Mouse (Mus musculus): ENCODE data around the gene 0610040J01Rik. TPM values are rescaled to one million over a fixed set of nuclear protein-coding genes. Genes with fewer than 3 reads are reported as not detected.

Gene 0610040J01Rik
- polyA plus RNA-seq, 1 experiment from 2014 or later = 40.6 TPM

- Histone ChIP-seq H3K36me3 (ENCODE audit: control insufficient read depth, insufficient read depth) (no peaks in the 10 kb centered on the region), H3K9me3 (ENCODE audit: control insufficient read depth) (no peaks in the 10 kb centered on the region)
Observed at GRCm38 (mm10) chr5:63827006-63827405, 14.8 kb downstream of the 0610040J01Rik start.

GRCm38 (mm10) chr5:63827415-63828053, 15.4 kb downstream of the 0610040J01Rik start:
- peak overlapping the region; percentile 6; the same call in 1 of the 2 replicates for H3K4me2 ChIP-seq (replicated peaks; ENCODE audit: low read depth)
- peak overlapping the region; percentile 46; the same call in 1 of the 2 replicates for H3K27ac ChIP-seq (ENCODE audit: low read depth, low read length)
- peaks cover 16% of the 10 kb centered on the region for H3K4me1 ChIP-seq (replicated peaks; ENCODE audit: control insufficient read depth, insufficient read depth, low read length)
- no peak for TF ChIP-seq CTCF (IDR thresholded peaks at IDR 0.05; ENCODE audit: low read depth)
- H3K9me3 ChIP-seq (ENCODE audit: control insufficient read depth) = no peaks in the 10 kb centered on the region
- no peak overlapping the region for H3K9ac ChIP-seq (ENCODE audit: low read depth, low read length)
- ATAC-seq = no peak
- no peak overlapping the region for H3K4me3 ChIP-seq (ENCODE audit: low read depth, low read length)
- H3K27me3 ChIP-seq (replicated peaks; ENCODE audit: control insufficient read depth, insufficient read depth, low read length) = no peaks in the 10 kb centered on the region
- no peaks in the 10 kb centered on the region for H3K36me3 ChIP-seq (ENCODE audit: control insufficient read depth, insufficient read depth)
- WGBS = 32% methylated on average over 5 of the region's 5 CpGs

More at GRCm38 (mm10) chr5:63827006-63827405, 14.8 kb downstream of the 0610040J01Rik start:
- H3K4me3 ChIP-seq (ENCODE audit: low read depth, low read length) = no peak overlapping the region
- WGBS = 26% methylated on average over 6 of the region's 6 CpGs
- H3K27ac ChIP-seq (ENCODE audit: low read depth, low read length) = peak overlapping the region; percentile 46; the same call in 1 of the 2 replicates
- H3K9ac ChIP-seq (ENCODE audit: low read depth, low read length) = no peak overlapping the region
- no peak for ATAC-seq
- H3K4me1 ChIP-seq (replicated peaks; ENCODE audit: control insufficient read depth, insufficient read depth, low read length) = peaks cover 16% of the 10 kb centered on the region
- TF ChIP-seq CTCF (IDR thresholded peaks at IDR 0.05; ENCODE audit: low read depth) = 0 out of 2 replicates have a peak, but pooled peaks have one; percentile 15
- H3K27me3 ChIP-seq (replicated peaks; ENCODE audit: control insufficient read depth, insufficient read depth, low read length) = no peaks in the 10 kb centered on the region
- 0 out of 2 replicates have a peak overlapping the region, but pooled peaks have one; percentile 13 for H3K4me2 ChIP-seq (replicated peaks; ENCODE audit: low read depth)

- H3K27me3 ChIP-seq (replicated peaks; ENCODE audit: control insufficient read depth, insufficient read depth, low read length) = no peaks in the 10 kb centered on the region
- H3K4me3 ChIP-seq (ENCODE audit: low read depth, low read length) = no peak overlapping the region
- H3K4me2 ChIP-seq (replicated peaks; ENCODE audit: low read depth) = no peak overlapping the region
- H3K9ac ChIP-seq (ENCODE audit: low read depth, low read length) = no peak overlapping the region
- ATAC-seq = peak; percentile 58
- 48% methylated on average over 10 of the region's 10 CpGs for WGBS
- no peaks in the 10 kb centered on the region for H3K9me3 ChIP-seq (ENCODE audit: control insufficient read depth)
- no peak for TF ChIP-seq CTCF (IDR thresholded peaks at IDR 0.05; ENCODE audit: low read depth)
- H3K36me3 ChIP-seq (ENCODE audit: control insufficient read depth, insufficient read depth) = no peaks in the 10 kb centered on the region
- peaks cover 16% of the 10 kb centered on the region for H3K4me1 ChIP-seq (replicated peaks; ENCODE audit: control insufficient read depth, insufficient read depth, low read length)
- peak overlapping the region; percentile 28; the same call in 1 of the 2 replicates for H3K27ac ChIP-seq (ENCODE audit: low read depth, low read length)
Observed at GRCm38 (mm10) chr5:63828380-63829185, 16.4 kb downstream of the 0610040J01Rik start.

- Histone ChIP-seq H3K27me3 (replicated peaks; ENCODE audit: control insufficient read depth, insufficient read depth, low read length) (no peaks in the 10 kb centered on the region), H3K4me3 (ENCODE audit: low read depth, low read length) (no peak overlapping the region), H3K9ac (ENCODE audit: low read depth, low read length) (no peak overlapping the region), H3K4me1 (replicated peaks; ENCODE audit: control insufficient read depth, insufficient read depth, low read length) (peaks cover 10% of the 10 kb centered on the region), H3K27ac (ENCODE audit: low read depth, low read length) (peak overlapping the region; percentile 23; the same call in 1 of the 2 replicates), H3K9me3 (ENCODE audit: control insufficient read depth) (no peaks in the 10 kb centered on the region), H3K36me3 (ENCODE audit: control insufficient read depth, insufficient read depth) (no peaks in the 10 kb centered on the region), H3K4me2 (replicated peaks; ENCODE audit: low read depth) (no peak overlapping the region)
- ATAC-seq = no peak
- 29% methylated on average over 4 of the region's 4 CpGs for WGBS
- TF ChIP-seq CTCF (IDR thresholded peaks at IDR 0.05; ENCODE audit: low read depth) = no peak
Observed at GRCm38 (mm10) chr5:63831054-63831453, 18.9 kb downstream of the 0610040J01Rik start.

GRCm38 (mm10) chr5:63833955-63834354, 21.8 kb downstream of the 0610040J01Rik start:
- no peak overlapping the region for H3K4me3 ChIP-seq (ENCODE audit: low read depth, low read length)
- 69% methylated on average over 5 of the region's 5 CpGs for WGBS
- H3K27me3 ChIP-seq (replicated peaks; ENCODE audit: control insufficient read depth, insufficient read depth, low read length) = no peaks in the 10 kb centered on the region
- TF ChIP-seq CTCF (IDR thresholded peaks at IDR 0.05; ENCODE audit: low read depth) = no peak
- no peak overlapping the region for H3K27ac ChIP-seq (ENCODE audit: low read depth, low read length)
- no peaks in the 10 kb centered on the region; the same call in none of the 2 replicates for H3K4me1 ChIP-seq (replicated peaks; ENCODE audit: control insufficient read depth, insufficient read depth, low read length)
- no peaks in the 10 kb centered on the region for H3K36me3 ChIP-seq (ENCODE audit: control insufficient read depth, insufficient read depth)
- no peak overlapping the region for H3K4me2 ChIP-seq (replicated peaks; ENCODE audit: low read depth)
- ATAC-seq = no peak
- H3K9ac ChIP-seq (ENCODE audit: low read depth, low read length) = no peak overlapping the region
- no peaks in the 10 kb centered on the region for H3K9me3 ChIP-seq (ENCODE audit: control insufficient read depth)

- H3K4me3 ChIP-seq (ENCODE audit: low read depth, low read length) = no peak overlapping the region
- no peak for TF ChIP-seq CTCF (IDR thresholded peaks at IDR 0.05; ENCODE audit: low read depth)
- H3K36me3 ChIP-seq (ENCODE audit: control insufficient read depth, insufficient read depth) = no peaks in the 10 kb centered on the region
- no peak overlapping the region for H3K27ac ChIP-seq (ENCODE audit: low read depth, low read length)
- no peaks in the 10 kb centered on the region; the same call in none of the 2 replicates for H3K4me1 ChIP-seq (replicated peaks; ENCODE audit: control insufficient read depth, insufficient read depth, low read length)
- no peak overlapping the region for H3K4me2 ChIP-seq (replicated peaks; ENCODE audit: low read depth)
- no peak for ATAC-seq
- no peak overlapping the region for H3K9ac ChIP-seq (ENCODE audit: low read depth, low read length)
- WGBS = 87% methylated on average over 3 of the region's 3 CpGs
- no peaks in the 10 kb centered on the region for H3K27me3 ChIP-seq (replicated peaks; ENCODE audit: control insufficient read depth, insufficient read depth, low read length)
- H3K9me3 ChIP-seq (ENCODE audit: control insufficient read depth) = no peaks in the 10 kb centered on the region
Observed at GRCm38 (mm10) chr5:63834435-63834834, 22.3 kb downstream of the 0610040J01Rik start.

Measured in intestine, postnatal 0 days (tissue).